Mouse (Mus musculus) MEL (cell line): ENCODE data around the gene Atf2. TPM values are rescaled to one million over a fixed set of nuclear protein-coding genes. Genes with fewer than 3 reads are reported as not detected.

Experiments
- DNase-seq: peaks from one replicate; pipeline ENCODE4 v3.0.0; 2011; ENCODE audit warnings: low read depth, low spot score
- H3K27ac ChIP-seq: 2 replicates; pipeline ENCODE4 v1.5.1; 2012; ENCODE audit warnings: low read depth, mild to moderate bottlenecking, control low read depth, low read length, moderate library complexity; ENCODE audit not compliant: control insufficient read depth
- H3K27me3 ChIP-seq, 2 experiments: fragments of 150-350 bp in 1 of 2; sonication (generic) in 1 of 2; 2 replicates each; pipeline ENCODE4 v1.6.1; 2012; ENCODE audit warnings: low read length in 2 of 2, mild to moderate bottlenecking in 2 of 2, improper control_type of control experiment in 1 of 2, moderate library complexity in 1 of 2; ENCODE audit not compliant: insufficient read depth in 2 of 2, control insufficient read depth in 1 of 2
- H3K36me3 ChIP-seq, 2 experiments: 2 replicates each; pipeline ENCODE4 v1.6.1; 2012 to 2014; ENCODE audit warnings: low read length in 2 of 2, improper control_type of control experiment in 1 of 2, inconsistent platforms in 1 of 2, mild to moderate bottlenecking in 1 of 2; ENCODE audit not compliant: insufficient read depth in 2 of 2, control insufficient read depth in 1 of 2
- H3K4me1 ChIP-seq, 2 experiments: fragments of 150-350 bp in 1 of 2; sonication (generic) in 1 of 2; 2 replicates each; pipeline ENCODE4 v1.6.1; 2012; ENCODE audit warnings: low read length in 2 of 2, improper control_type of control experiment in 1 of 2, mild to moderate bottlenecking in 1 of 2; ENCODE audit not compliant: insufficient read depth in 2 of 2, control insufficient read depth in 1 of 2
- H3K4me3 ChIP-seq, 2 experiments: fragments of 150-350 bp in 1 of 2; sonication (generic) in 1 of 2; 2 replicates each; pipeline ENCODE4 v1.5.1; 2012; ENCODE audit warnings: low read depth in 2 of 2, low read length in 2 of 2, mild to moderate bottlenecking in 2 of 2, moderate library complexity in 2 of 2, control low read depth in 1 of 2, improper control_type of control experiment in 1 of 2; ENCODE audit not compliant: control insufficient read depth in 1 of 2, insufficient read depth in 1 of 2
- H3K79me2 ChIP-seq: 2 replicates; pipeline ENCODE4 v1.6.1; 2012; ENCODE audit warnings: mild to moderate bottlenecking, low read length, moderate library complexity; ENCODE audit not compliant: control insufficient read depth, poor library complexity, insufficient read depth
- H3K9ac ChIP-seq: 2 replicates; pipeline ENCODE4 v1.6.1; 2012; ENCODE audit warnings: low read depth, mild to moderate bottlenecking, control low read depth, low read length, moderate library complexity; ENCODE audit not compliant: control insufficient read depth, poor library complexity, severe bottlenecking
- H3K9me3 ChIP-seq: fragments of 150-350 bp; sonication (generic); replicated peaks from 2 replicates; pipeline ENCODE4 v1.6.1; 2012; ENCODE audit warnings: mild to moderate bottlenecking, low read length, improper control_type of control experiment, moderate library complexity; ENCODE audit not compliant: insufficient read depth
- BHLHE40 ChIP-seq: IDR thresholded peaks from 2 replicates; pipeline ENCODE4 v1.6.1; 2012; ENCODE audit warnings: low read depth, mild to moderate bottlenecking, inconsistent platforms, low read length, improper control_type of control experiment, borderline replicate concordance
- CHD1 ChIP-seq: IDR thresholded peaks from 2 replicates; pipeline ENCODE4 v1.6.1; 2012; ENCODE audit warnings: low read depth, mild to moderate bottlenecking, inconsistent platforms, low read length, improper control_type of control experiment
- CTCF ChIP-seq, 3 experiments: IDR thresholded peaks in 2 of 3; conservative IDR thresholded peaks in 1 of 3; 2 replicates each; pipeline ENCODE4 v1.5.1; 2011 to 2012; ENCODE audit warnings: low read length in 3 of 3, low read depth in 2 of 3, mild to moderate bottlenecking in 2 of 3, improper control_type of control experiment in 1 of 3, inconsistent platforms in 1 of 3, mixed read lengths in 1 of 3, moderate library complexity in 1 of 3; ENCODE audit not compliant: control insufficient read depth in 1 of 3, insufficient read depth in 1 of 3, poor library complexity in 1 of 3, severe bottlenecking in 1 of 3
- EP300 ChIP-seq, 2 experiments: IDR thresholded peaks; 2 replicates each; pipeline ENCODE4 v1.6.1; 2011; ENCODE audit warnings: improper control_type of control experiment in 2 of 2, low read length in 2 of 2, low read depth in 1 of 2, mild to moderate bottlenecking in 1 of 2
- JUND ChIP-seq: IDR thresholded peaks from 2 replicates; pipeline ENCODE4 v1.6.1; 2011; ENCODE audit warnings: low read depth, mild to moderate bottlenecking, improper control_type of control experiment, low read length
- KAT2A ChIP-seq: conservative IDR thresholded peaks from 2 replicates; pipeline ENCODE4 v1.6.1; 2012; ENCODE audit warnings: low read depth, low read length, improper control_type of control experiment, inconsistent platforms
- MEF2A ChIP-seq: IDR thresholded peaks from 2 replicates; pipeline ENCODE4 v1.6.1; 2014; ENCODE audit warnings: low read depth, mild to moderate bottlenecking, inconsistent platforms, low read length, improper control_type of control experiment; ENCODE audit not compliant: poor library complexity, insufficient replicate concordance, severe bottlenecking; ENCODE audit errors: extremely low read depth
- MYB ChIP-seq: IDR thresholded peaks from 2 replicates; pipeline ENCODE4 v1.6.1; 2011; ENCODE audit warnings: mild to moderate bottlenecking, low read depth, low read length, improper control_type of control experiment
- MYC ChIP-seq: IDR thresholded peaks from 2 replicates; pipeline ENCODE4 v1.6.1; 2011; ENCODE audit warnings: low read depth, mild to moderate bottlenecking, low read length, improper control_type of control experiment, moderate library complexity
- RAD21 ChIP-seq: IDR thresholded peaks from 2 replicates; pipeline ENCODE4 v1.6.1; 2011; ENCODE audit warnings: mild to moderate bottlenecking, low read depth, low read length, improper control_type of control experiment
- SMC3 ChIP-seq: IDR thresholded peaks from 2 replicates; pipeline ENCODE4 v1.6.1; 2011; ENCODE audit warnings: low read depth, low read length, improper control_type of control experiment
- TAL1 ChIP-seq: IDR thresholded peaks from 2 replicates; pipeline ENCODE4 v1.6.1; 2012; ENCODE audit warnings: mild to moderate bottlenecking, inconsistent platforms, low read length, moderate library complexity, mixed read lengths
- TBP ChIP-seq: IDR thresholded peaks from 2 replicates; pipeline ENCODE4 v1.8.0; 2011; ENCODE audit warnings: low read depth, low read length, improper control_type of control experiment
- TCF12 ChIP-seq: IDR thresholded peaks from 2 replicates; pipeline ENCODE4 v1.6.1; 2014; ENCODE audit warnings: low read depth, mild to moderate bottlenecking, inconsistent platforms, low read length, improper control_type of control experiment, moderate library complexity
- UBTF ChIP-seq: IDR thresholded peaks from 2 replicates; pipeline ENCODE4 v1.6.1; 2012; ENCODE audit warnings: low read depth, mild to moderate bottlenecking, inconsistent platforms, low read length, improper control_type of control experiment, moderate library complexity, borderline replicate concordance; ENCODE audit not compliant: insufficient read depth
- USF2 ChIP-seq, 2 experiments: IDR thresholded peaks; 2 replicates each; pipeline ENCODE4 v1.6.1; 2011 to 2012; ENCODE audit warnings: improper control_type of control experiment in 2 of 2, low read length in 2 of 2, borderline replicate concordance in 1 of 2, inconsistent platforms in 1 of 2, low read depth in 1 of 2, mild to moderate bottlenecking in 1 of 2; ENCODE audit not compliant: insufficient read depth in 1 of 2
- ZC3H11A ChIP-seq: IDR thresholded peaks from 2 replicates; pipeline ENCODE4 v1.6.1; 2012; ENCODE audit warnings: low read depth, mild to moderate bottlenecking, inconsistent platforms, low read length, improper control_type of control experiment
- polyA plus RNA-seq, 2 experiments: library from polyadenylated mRNA; stranded (reverse) in 1 of 2; unstranded in 1 of 2; fragments of >175 nt in 1 of 2; fragments of >200 nt in 1 of 2; gene quantifications; 2 replicates each; pipeline versions ENCODE4 v1.2.1 to v1.2.4; 2012; ENCODE audit warnings: low replicate concordance in 2 of 2, low read depth in 1 of 2; ENCODE audit not compliant: insufficient read length in 2 of 2, insufficient read depth in 1 of 2, missing spikeins in 1 of 2
- total RNA-seq: library from RNA; depleted of rRNA; stranded (reverse); fragments of 300-350 nt; gene quantifications from 2 replicates; pipeline ENCODE4 v1.2.3, GENCODE M21; 2012

The Atf2 gene
- total and polyA plus RNA-seq, 3 experiments = 16.8 to 82.3 (median 36.7) TPM

DNA sequence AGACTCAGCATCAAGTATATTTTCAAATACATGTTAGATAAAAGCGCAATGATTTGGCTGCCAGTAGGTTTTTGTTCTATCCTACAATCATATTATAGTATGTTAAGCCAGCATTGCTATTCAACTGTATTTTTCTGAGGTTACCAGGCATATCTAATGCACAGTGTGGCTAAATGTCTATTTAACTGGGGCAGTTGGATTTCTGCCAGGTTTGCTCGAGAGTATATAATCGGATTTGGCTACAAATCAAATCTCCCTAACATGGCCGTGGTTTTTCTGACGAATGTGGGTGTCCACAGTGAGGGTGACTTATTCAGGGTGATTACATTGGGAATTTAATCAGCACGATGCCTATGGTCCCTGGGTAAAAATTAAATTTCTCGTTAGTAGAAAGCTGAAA is 112.6 kb downstream of the Atf2 start (continued):
- TF ChIP-seq EP300 (IDR thresholded peaks at IDR 0.05; ENCODE audit: low read depth in 1 of 2, low read length in 2 of 2) = peak in 1 of 2 experiments; percentile 56; a peak in 1 of 4 replicates
- TF ChIP-seq, all 39 proteins: peak for 6

- Histone ChIP-seq H3K27ac (no peak overlapping the region), H3K27me3 (peaks cover 2 to 5% of the 10 kb centered on the region in 2 experiments; a peak in 1 of 4 replicates), H3K4me1 (peaks cover 8 to 17% of the 10 kb centered on the region in 2 experiments; a peak in 3 of 4 replicates), H3K9me3 (no peaks in the 10 kb centered on the region), H3K4me3 (no peak overlapping the region), H3K9ac (no peak overlapping the region), H3K36me3 (peaks cover 0 to 14% of the 10 kb centered on the region in 2 experiments; a peak in 2 of 4 replicates), H3K79me2 (no peaks in the 10 kb centered on the region; the same call in 1 of the 2 replicates)
- TF ChIP-seq UBTF = no peak
- 0 out of 2 replicates have a peak, but pooled peaks have one; percentile 23 for TF ChIP-seq ZC3H11A
- TF ChIP-seq CTCF (IDR thresholded peaks at IDR 0.05 in 2 of 3, conservative IDR thresholded peaks at IDR 0.05 in 1 of 3; ENCODE audit: control insufficient read depth in 1 of 3, insufficient read depth in 1 of 3, low read depth in 2 of 3, low read length in 3 of 3, poor library complexity in 1 of 3, severe bottlenecking in 1 of 3) = peak in 1 of 3 experiments; percentile 18; a peak in 1 of 6 replicates
- no peak for TF ChIP-seq MYB
- TF ChIP-seq RAD21 = peak; percentile 31
- TF ChIP-seq SMC3 = peak; percentile 31; the same call in 1 of the 2 replicates
- no peak for TF ChIP-seq MYC
- no peak for DNase-seq
These were observed 113.3 kb downstream of the Atf2 start for GRCm38 (mm10) chr2:73779016-73779595.

DNA sequence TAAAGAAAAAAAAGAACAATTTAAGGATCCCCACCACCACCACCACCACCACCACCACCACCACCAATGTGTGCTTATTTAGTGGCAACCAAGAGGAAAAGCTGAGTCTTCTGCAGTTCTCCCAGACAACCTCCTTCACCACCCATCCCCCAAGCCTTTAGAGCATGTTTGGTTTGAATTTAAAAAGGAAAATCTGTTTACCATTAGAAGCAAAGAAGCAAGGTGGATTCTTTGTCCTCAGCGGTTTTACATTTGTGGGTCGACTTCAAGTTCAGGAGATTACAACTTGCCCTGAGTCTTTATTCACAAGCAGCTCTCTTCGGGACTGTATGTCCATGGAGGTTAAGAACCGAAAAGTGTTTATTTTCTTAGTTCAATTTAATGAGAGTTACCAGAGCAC is 115.5 kb downstream of the Atf2 start:
- Histone ChIP-seq H3K79me2 (no peaks in the 10 kb centered on the region; the same call in 1 of the 2 replicates), H3K27me3 (peaks cover 2 to 5% of the 10 kb centered on the region in 2 experiments; a peak in 1 of 4 replicates), H3K4me1 (peaks cover 8 to 18% of the 10 kb centered on the region in 2 experiments; a peak in 3 of 4 replicates)

More for the DNA sequence above, 115.5 kb downstream of the Atf2 start:
- TF ChIP-seq TCF12 (no peak), BHLHE40 (no peak), RAD21 (no peak), MEF2A (no peak), KAT2A (no peak), TAL1 (no peak), CHD1 (no peak), JUND (no peak), ZC3H11A (no peak), SMC3 (no peak), EP300 (IDR thresholded peaks at IDR 0.05; ENCODE audit: low read depth in 1 of 2, low read length in 2 of 2) (no peak), MYB (no peak), USF2 (IDR thresholded peaks at IDR 0.05; ENCODE audit: borderline replicate concordance in 1 of 2, insufficient read depth in 1 of 2, low read depth in 1 of 2, low read length in 2 of 2) (no peak), TBP (no peak)
- H3K9ac ChIP-seq = no peak overlapping the region
- H3K27ac ChIP-seq = no peak overlapping the region
- H3K9me3 ChIP-seq = no peaks in the 10 kb centered on the region
- H3K36me3 ChIP-seq = peaks cover 0 to 21% of the 10 kb centered on the region in 2 experiments; a peak in 2 of 4 replicates
- H3K4me3 ChIP-seq = no peak overlapping the region
- no peak for DNase-seq
